Mouse (Mus musculus): ENCODE results near the gene Lce1g.

Lce1g gene

GRCm38 (mm10) chr3:92752238-92752637, at the start of gene Lce1g:
Gene Lce1g (minus strand): TSS chr3:92752338.
- no peak for DNase-seq (ENCODE audit: extremely low spot score, low spot score)

DNA sequence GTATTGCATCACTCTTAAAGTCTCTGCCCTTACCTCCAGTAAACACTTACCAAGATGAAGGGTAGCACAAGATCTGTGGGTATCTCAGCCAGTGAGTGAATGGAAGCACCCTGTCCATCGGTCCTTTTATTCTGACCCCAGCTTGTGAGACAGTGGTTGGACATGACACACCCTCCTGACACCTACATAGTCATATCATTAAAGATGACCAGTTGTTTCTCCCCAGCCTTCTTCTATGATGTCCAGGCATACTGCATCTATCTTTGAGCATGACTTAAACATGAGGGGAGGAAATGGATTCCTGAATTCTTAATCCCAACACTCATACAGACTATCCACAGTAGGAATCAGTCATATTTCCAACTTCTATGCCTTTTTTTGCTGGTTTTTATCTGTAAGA, 38.3 kb upstream of the Lce1g start, which contains the start of gene Lce1j:
Lce1j (minus strand) TSS at position 101 of the 400 bp plus-strand sequence.
- DNase-seq (ENCODE audit: extremely low spot score, low spot score): no peak

DNA sequence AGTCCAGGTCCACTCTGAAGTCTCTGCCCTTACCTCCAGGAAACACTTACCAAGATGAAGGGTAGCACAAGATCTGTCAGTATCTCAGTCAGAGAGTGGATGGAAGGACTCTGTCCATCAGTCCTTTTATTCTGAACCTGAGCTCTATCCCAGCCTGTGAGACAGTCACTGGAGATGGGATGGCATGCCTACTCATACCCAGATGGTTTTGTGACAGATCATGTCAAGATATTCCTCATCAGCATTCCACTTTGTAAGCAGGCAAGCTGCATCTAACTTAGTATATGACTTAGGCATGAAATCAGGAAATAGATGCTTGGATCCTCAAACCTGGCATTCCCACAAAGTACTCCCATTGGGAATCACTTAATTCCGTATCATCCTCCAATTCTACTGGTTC, 26.7 kb upstream of the Lce1g start, which contains the start of gene Lce1i:
Lce1i (minus strand) TSS at position 101 of the 400 bp plus-strand sequence.
- no peak for DNase-seq (ENCODE audit: extremely low spot score, low spot score)

GRCm38 (mm10) chr3:92771573-92771972, 19.4 kb upstream of the Lce1g start:
- DNase-seq (ENCODE audit: extremely low spot score, low spot score): no peak

DNA sequence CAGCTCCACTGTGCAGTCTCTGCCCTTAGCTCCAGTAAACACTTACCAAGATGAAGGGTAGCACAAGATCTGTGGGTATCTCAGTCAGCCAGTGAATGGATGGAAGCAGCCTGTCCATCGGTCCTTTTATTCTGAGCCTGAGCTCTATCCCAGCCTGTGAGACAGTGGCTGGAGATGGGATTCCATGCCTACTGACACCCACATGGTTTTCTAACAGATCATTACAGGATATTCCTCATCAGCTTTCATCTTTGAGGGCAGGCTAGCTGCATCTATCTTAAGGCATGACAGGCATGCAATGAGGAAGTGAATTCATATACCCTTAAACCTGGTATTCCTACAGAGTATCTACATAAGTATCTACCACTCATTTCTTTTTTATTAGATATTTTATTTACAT, 12.8 kb upstream of the Lce1g start, which contains the start of gene Lce1h:
Lce1h (minus strand) TSS at position 101 of the 400 bp plus-strand sequence.
- no peak for DNase-seq (ENCODE audit: extremely low spot score, low spot score)

DNA sequence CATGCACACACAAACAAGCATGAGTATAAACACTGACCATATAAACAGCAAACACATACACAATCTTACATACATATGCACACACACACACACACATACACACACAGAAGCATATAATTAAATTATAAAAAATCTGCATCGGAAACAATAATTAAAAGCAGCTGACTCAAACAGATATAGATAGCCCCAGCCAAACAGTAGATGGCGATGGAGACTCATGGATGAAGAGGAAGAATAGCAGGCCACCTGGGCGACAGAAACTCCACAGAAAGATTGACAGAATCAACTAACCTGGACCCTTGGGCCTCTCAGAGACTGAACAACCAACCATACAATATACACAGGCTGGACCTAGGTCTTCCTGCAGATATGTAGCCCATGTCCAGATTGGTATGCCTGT, 1.1 kb upstream of the Lce1g start:
- no peak for DNase-seq (ENCODE audit: extremely low spot score, low spot score)

- DNase-seq (ENCODE audit: extremely low spot score, low spot score): no peak
Observed at GRCm38 (mm10) chr3:92738996-92739395, 13.1 kb downstream of the Lce1g start, which contains the start of gene Gm38119. Gene Gm38119 (minus strand): TSS chr3:92739096.

DNA sequence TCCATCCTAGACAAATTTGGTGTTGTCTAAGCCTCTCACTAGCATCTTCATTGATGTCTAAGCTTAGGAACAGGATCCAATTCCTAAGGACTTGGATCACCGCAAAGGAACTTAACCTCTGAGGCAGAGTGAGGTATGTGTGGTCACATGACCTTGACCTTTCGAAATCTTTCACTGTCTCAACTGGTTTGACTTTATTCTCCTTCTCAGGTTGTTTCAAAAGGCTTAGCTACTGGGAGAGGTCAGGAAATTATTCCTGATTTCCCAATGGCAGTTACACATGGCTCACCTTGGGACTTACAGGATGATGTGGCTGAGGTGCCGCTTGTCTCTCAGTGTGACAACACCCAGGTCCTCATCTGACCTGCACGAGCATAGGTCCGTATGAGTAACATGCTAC, 29.5 kb downstream of the Lce1g start:
- no peak for DNase-seq (ENCODE audit: extremely low spot score, low spot score)

DNA sequence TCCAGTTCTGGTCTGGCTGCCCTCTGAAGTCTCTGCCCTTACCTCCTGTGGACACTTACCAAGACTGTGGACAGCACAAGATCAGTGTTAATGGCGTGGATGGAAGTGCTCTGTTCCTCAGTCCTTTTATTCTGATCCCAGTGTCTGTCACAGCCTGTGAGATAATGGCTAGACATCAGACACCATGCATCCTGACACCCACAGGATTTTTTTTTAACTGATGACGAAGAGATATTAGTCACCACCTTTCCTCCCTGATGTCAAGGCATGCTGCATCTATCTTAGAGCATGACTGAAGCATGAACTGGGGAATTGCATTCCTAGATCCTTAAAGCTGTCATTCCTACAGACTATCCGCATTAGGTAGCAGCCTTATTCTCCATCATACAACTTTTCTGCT, 31.9 kb downstream of the Lce1g start, which contains the start of gene Lce1f:
Lce1f (minus strand) TSS at position 101 of the 400 bp plus-strand sequence.
- no peak for DNase-seq (ENCODE audit: extremely low spot score, low spot score)

DNA sequence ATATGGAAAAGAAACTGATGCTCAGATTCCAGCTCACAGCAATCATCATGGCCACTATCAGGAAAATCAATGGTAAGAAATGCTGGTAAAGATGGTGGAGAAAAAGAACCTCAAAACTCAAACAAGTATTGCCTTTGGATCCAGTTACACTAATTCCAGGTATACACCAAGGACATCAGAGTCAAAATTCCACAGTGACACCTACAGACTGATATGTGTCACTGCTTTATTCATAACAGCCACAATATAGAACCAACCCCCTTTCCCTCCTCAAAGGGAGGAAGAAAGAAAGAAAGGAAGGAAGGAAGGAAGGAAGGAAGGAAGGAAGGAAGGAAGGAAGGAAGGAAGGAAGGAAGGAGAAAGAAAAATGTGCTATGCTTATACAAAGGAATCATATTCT, 37.0 kb downstream of the Lce1g start:
- DNase-seq (ENCODE audit: extremely low spot score, low spot score): no peak

DNA sequence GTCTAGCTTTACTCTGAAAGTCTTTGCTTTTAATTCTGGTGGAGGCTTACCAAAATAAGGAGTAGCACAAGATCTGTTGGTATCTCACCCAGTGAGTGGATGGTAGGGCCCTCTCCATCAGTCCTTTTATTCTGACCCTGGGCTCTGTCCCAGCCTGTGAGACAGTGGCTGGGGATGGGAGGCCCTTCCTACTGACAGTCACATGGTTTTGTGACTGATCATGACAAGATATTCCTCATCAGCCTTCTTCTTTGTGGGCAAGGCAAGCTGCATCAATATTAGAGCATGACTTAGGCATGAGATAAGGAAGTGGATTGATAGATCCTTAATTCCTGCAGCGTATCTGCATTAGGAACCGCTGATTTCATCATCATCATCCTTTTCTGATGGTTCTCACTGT, 43.2 kb downstream of the Lce1g start, which contains the start of gene Lce1e:
Lce1e (minus strand) TSS at position 101 of the 400 bp plus-strand sequence.
- no peak for DNase-seq (ENCODE audit: extremely low spot score, low spot score)
